Mouse (Mus musculus): Measurements from ENCODE around the gene Gm43738.
A peak's percentile ranks its signal among the peaks of the same experiment; 100 is the strongest.

DNA sequence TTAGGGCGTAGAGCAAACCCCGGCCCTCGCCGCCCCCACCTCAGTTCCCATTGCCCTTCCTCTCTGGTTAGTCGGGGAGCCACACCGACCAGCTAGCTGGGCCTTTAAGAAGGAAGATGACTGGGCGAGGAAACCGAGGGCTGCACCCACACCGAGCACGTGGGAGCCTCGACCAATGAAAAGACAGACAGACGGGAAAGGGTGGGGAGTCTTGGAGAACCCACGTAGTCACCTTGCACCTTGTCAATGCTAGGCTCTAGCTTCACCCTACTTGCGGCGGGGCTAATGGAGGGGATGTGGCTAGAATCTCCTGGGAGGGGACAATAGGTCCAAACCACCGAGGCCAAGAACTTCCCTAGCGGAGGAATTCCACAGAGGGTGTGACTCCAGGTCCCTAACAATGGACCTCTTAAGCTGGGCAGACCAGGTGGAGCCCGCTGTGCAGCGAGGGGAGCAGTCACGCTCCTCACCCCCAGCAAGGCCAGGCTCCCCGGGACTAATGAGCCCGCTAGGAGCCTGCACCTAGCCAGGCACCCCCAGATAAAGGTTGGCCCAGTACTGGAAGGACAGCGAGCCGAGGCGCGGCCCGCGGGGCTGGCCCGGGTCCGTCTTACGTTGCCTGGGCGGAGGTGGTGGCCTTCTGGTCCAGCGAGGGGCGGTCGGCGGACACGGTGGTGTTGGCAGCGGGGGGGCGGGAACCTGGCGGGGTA lies 10.9 kb downstream of the Gm43738 start:
- TF ChIP-seq CTCF (IDR thresholded peaks at IDR 0.05; ENCODE audit: control insufficient read depth, insufficient read depth, low read length) (no peak), POLR2A (IDR thresholded peaks at IDR 0.05; ENCODE audit: borderline replicate concordance, control insufficient read depth, low read depth, low read length) (peak; percentile 68)
